Mouse (Mus musculus): Measurements from ENCODE around the gene Trim43c.
"Not testable (repeated sequence)": the region's sequence is repeated elsewhere in the genome, so short reads cannot be mapped to it uniquely, and the experiment has no call there.

Gene Trim43c

DNA sequence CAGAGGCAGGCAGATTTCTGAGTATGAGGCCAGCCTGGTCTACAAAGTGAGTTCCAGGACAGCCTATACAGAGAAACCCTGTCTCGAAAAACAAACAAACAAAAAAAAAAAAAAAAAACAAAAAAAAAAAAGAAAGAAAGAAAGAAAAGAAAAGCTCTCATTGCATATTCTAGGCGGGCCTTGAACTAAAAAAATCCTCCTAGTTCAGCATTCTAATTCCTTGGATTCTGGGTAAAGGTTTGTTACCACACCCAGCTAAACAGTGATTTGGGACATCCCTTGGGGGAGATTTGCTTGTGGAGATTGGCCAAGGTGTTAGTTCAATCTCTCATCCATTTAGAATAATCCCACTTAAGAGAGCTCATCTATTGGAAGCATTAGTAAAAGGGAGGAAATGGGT lies at the start of gene Trim43c:
Gene Trim43c, plus strand, starts transcription at position 301 of the 400 bp plus-strand sequence.
- not testable (repeated sequence) for DNase-seq (ENCODE audit: low spot score)

GRCm38 (mm10) chr9:88853072-88853471 lies 14.1 kb downstream of the Trim43c start:
- not testable (repeated sequence) for DNase-seq (ENCODE audit: low spot score)

GRCm38 (mm10) chr9:88858566-88859492 lies 19.9 kb downstream of the Trim43c start:
- DNase-seq (ENCODE audit: low spot score), result peak; percentile 90

Data from embryo, embryonic 10 days (tissue).